Mouse (Mus musculus): ENCODE data around the gene Rbfox1.

GRCm38 (mm10) chr16:6791218-6791617, 906.1 kb downstream of the Rbfox1 start:
- TF ChIP-seq CTCF (IDR thresholded peaks at IDR 0.05; ENCODE audit: low read depth, low read length) (no peak), POLR2A (IDR thresholded peaks at IDR 0.05; ENCODE audit: extremely low read depth, insufficient read depth, low read length) (no peak)
